Mouse (Mus musculus): Measurements from ENCODE around the gene Fermt2.

GRCm38 (mm10) chr14:45559018-45559417, 29.1 kb upstream of the Fermt2 start:
- TF ChIP-seq GATA1 (IDR thresholded peaks at IDR 0.05; ENCODE audit: low read length) = no peak
- no peak for TF ChIP-seq TAL1 (IDR thresholded peaks at IDR 0.05; ENCODE audit: low read length)

All from erythroblast, embryonic 14.5 days (primary cell).